Mouse (Mus musculus) urinary bladder, postnatal 25 days (tissue): ENCODE data around the gene Neurod1.

Experiments used
- DNase-seq: peaks from one replicate; pipeline ENCODE4 v3.0.0; 2022; ENCODE audit warnings: low spot score

Gene Neurod1

GRCm38 (mm10) chr2:79456575-79457349 is at the start of gene Neurod1, which contains the start of gene Cerkl:
Gene Neurod1 (minus strand): TSS chr2:79456751.
Gene Cerkl (minus strand): TSS chr2:79456785.
- DNase-seq = no peak

GRCm38 (mm10) chr2:79498990-79499755 is 42.6 kb upstream of the Neurod1 start:
- DNase-seq = peak; percentile 42

- DNase-seq = no peak
Observed at GRCm38 (mm10) chr2:79485127-79485526, 28.6 kb upstream of the Neurod1 start.

- no peak for DNase-seq
Observed at GRCm38 (mm10) chr2:79482511-79482910, 26.0 kb upstream of the Neurod1 start.

- DNase-seq = no peak
Observed at GRCm38 (mm10) chr2:79462411-79462810, 5.9 kb upstream of the Neurod1 start.

- no peak for DNase-seq
Observed at GRCm38 (mm10) chr2:79461861-79462260, 5.3 kb upstream of the Neurod1 start.

GRCm38 (mm10) chr2:79460586-79460985 is 4.0 kb upstream of the Neurod1 start:
- no peak for DNase-seq

- no peak for DNase-seq
Observed at GRCm38 (mm10) chr2:79460107-79460506, 3.6 kb upstream of the Neurod1 start.

GRCm38 (mm10) chr2:79459061-79460045 is 2.8 kb upstream of the Neurod1 start:
- no peak for DNase-seq

GRCm38 (mm10) chr2:79457932-79458331 is 1.4 kb upstream of the Neurod1 start:
- DNase-seq = no peak

GRCm38 (mm10) chr2:79457434-79457833 is 883 bp upstream of the Neurod1 start:
- DNase-seq = no peak

- DNase-seq = no peak
Observed at GRCm38 (mm10) chr2:79455646-79456045, 905 bp downstream of the Neurod1 start.

- DNase-seq = no peak
Observed at GRCm38 (mm10) chr2:79454786-79455446, 1.6 kb downstream of the Neurod1 start.

GRCm38 (mm10) chr2:79453901-79454781 is 2.4 kb downstream of the Neurod1 start:
- peak; percentile 71 for DNase-seq

GRCm38 (mm10) chr2:79451438-79451837 is 5.1 kb downstream of the Neurod1 start:
- DNase-seq = no peak

GRCm38 (mm10) chr2:79450684-79451394 is 5.7 kb downstream of the Neurod1 start:
- no peak for DNase-seq

- no peak for DNase-seq
Observed at GRCm38 (mm10) chr2:79449371-79449770, 7.2 kb downstream of the Neurod1 start.

GRCm38 (mm10) chr2:79447198-79447597 is 9.4 kb downstream of the Neurod1 start:
- DNase-seq = no peak

- no peak for DNase-seq
Observed at GRCm38 (mm10) chr2:79443861-79444620, 12.5 kb downstream of the Neurod1 start.
